Mouse (Mus musculus) lung, embryonic 15.5 days (tissue): ENCODE measurements at regions not wholly inside any gene's neighbourhood (a gene's known extent, or its start where the extent isn't known, plus 50 kb on each side); places are given as distances from the start of the nearest gene placed in this dataset.
"Not testable (repeated sequence)": the region's sequence is repeated elsewhere in the genome, so short reads cannot be mapped to it uniquely, and the experiment has no call there.

ENCODE experiments used
- ATAC-seq: fragments of 200-750 bp; cut with Nextera tagmentation; 2 replicates; pipeline ENCODE4 v1.8.0; 2017; ENCODE audit warnings: moderate number of reproducible peaks, borderline replicate concordance; ENCODE audit not compliant: low FRiP score, low TSS enrichment; ENCODE audit errors: extremely low read depth
- H3K27ac ChIP-seq: fragments of 300-500 bp; sonication (generic); 2 replicates; pipeline ENCODE4 v1.5.1; 2015; ENCODE audit warnings: moderate library complexity, mild to moderate bottlenecking, inconsistent platforms
- H3K27me3 ChIP-seq: fragments of 300-500 bp; sonication (generic); 2 replicates; pipeline ENCODE4 v1.6.1; 2015; ENCODE audit warnings: inconsistent platforms
- H3K36me3 ChIP-seq: fragments of 300-500 bp; sonication (generic); 2 replicates; pipeline ENCODE4 v1.6.1; 2015; ENCODE audit warnings: inconsistent platforms
- H3K4me1 ChIP-seq: fragments of 300-500 bp; sonication (generic); 2 replicates; pipeline ENCODE4 v1.6.1; 2015; ENCODE audit warnings: inconsistent platforms
- H3K4me2 ChIP-seq: fragments of 300-500 bp; sonication (generic); 2 replicates; pipeline ENCODE4 v1.6.1; 2015; ENCODE audit warnings: inconsistent platforms, mild to moderate bottlenecking, moderate library complexity
- H3K4me3 ChIP-seq: fragments of 300-500 bp; sonication (generic); 2 replicates; pipeline ENCODE4 v1.5.1; 2015; ENCODE audit warnings: mild to moderate bottlenecking, inconsistent platforms
- H3K9ac ChIP-seq: fragments of 300-500 bp; sonication (generic); 2 replicates; pipeline ENCODE4 v1.6.1; 2015; ENCODE audit warnings: inconsistent platforms
- H3K9me3 ChIP-seq: fragments of 300-500 bp; sonication (generic); 2 replicates; pipeline ENCODE4 v1.6.1; 2016; ENCODE audit warnings: inconsistent platforms
- WGBS: fragments of 180-500 bp; shearing (Covaris S2); methylation state at CpG from one replicate; pipeline ENCODE4 v1.1.7; 2015; 5-methylcytosine and 5-hydroxymethylcytosine counted together

GRCm38 (mm10) chr4:89753484-89753883 lies 74.2 kb downstream of the Dmrta1 start:
- no peak overlapping the region for H3K4me3 ChIP-seq
- no peaks in the 10 kb centered on the region for H3K4me1 ChIP-seq
- no peak overlapping the region for H3K27ac ChIP-seq
- H3K27me3 ChIP-seq: no peaks in the 10 kb centered on the region
- no peaks in the 10 kb centered on the region for H3K36me3 ChIP-seq
- no peak overlapping the region for H3K9ac ChIP-seq
- ATAC-seq: no peak
- no peak overlapping the region for H3K4me2 ChIP-seq
- no peaks in the 10 kb centered on the region for H3K9me3 ChIP-seq
- 70% methylated on average over 1 of the region's 1 CpGs for WGBS

GRCm38 (mm10) chr4:89776269-89776668 lies 97.0 kb downstream of the Dmrta1 start:
- no peaks in the 10 kb centered on the region for H3K9me3 ChIP-seq
- H3K4me1 ChIP-seq: no peaks in the 10 kb centered on the region
- H3K4me2 ChIP-seq: no peak overlapping the region
- ATAC-seq: no peak
- H3K36me3 ChIP-seq: no peaks in the 10 kb centered on the region
- H3K4me3 ChIP-seq: no peak overlapping the region
- no peak overlapping the region for H3K9ac ChIP-seq
- no peaks in the 10 kb centered on the region for H3K27me3 ChIP-seq
- WGBS: 26% methylated on average over 10 of the region's 10 CpGs
- H3K27ac ChIP-seq: no peak overlapping the region

- Histone ChIP-seq H3K9me3 (no peaks in the 10 kb centered on the region), H3K27me3 (no peaks in the 10 kb centered on the region), H3K4me1 (no peaks in the 10 kb centered on the region), H3K4me3 (no peak overlapping the region), H3K9ac (no peak overlapping the region), H3K36me3 (no peaks in the 10 kb centered on the region), H3K4me2 (no peak overlapping the region), H3K27ac (no peak overlapping the region)
- 90% methylated on average over 1 of the region's 1 CpGs for WGBS
- no peak for ATAC-seq
Measured at GRCm38 (mm10) chr4:89781487-89781886, 102.3 kb downstream of the Dmrta1 start.

GRCm38 (mm10) chr4:89816823-89817222 lies 137.6 kb downstream of the Dmrta1 start:
- H3K4me2 ChIP-seq: no peak overlapping the region
- H3K9me3 ChIP-seq: no peaks in the 10 kb centered on the region
- H3K27ac ChIP-seq: no peak overlapping the region
- no peak overlapping the region for H3K4me3 ChIP-seq
- H3K4me1 ChIP-seq: no peaks in the 10 kb centered on the region
- no peak for ATAC-seq
- no peaks in the 10 kb centered on the region for H3K27me3 ChIP-seq
- WGBS: 76% methylated on average over 7 of the region's 7 CpGs
- no peaks in the 10 kb centered on the region for H3K36me3 ChIP-seq
- H3K9ac ChIP-seq: no peak overlapping the region

GRCm38 (mm10) chr4:89834552-89835206 lies 155.4 kb downstream of the Dmrta1 start:
- no peak for ATAC-seq
- 36% methylated on average over 6 of the region's 6 CpGs for WGBS
- no peak overlapping the region for H3K27ac ChIP-seq
- H3K4me1 ChIP-seq: no peaks in the 10 kb centered on the region
- H3K36me3 ChIP-seq: no peaks in the 10 kb centered on the region
- no peak overlapping the region for H3K4me3 ChIP-seq
- no peak overlapping the region for H3K9ac ChIP-seq
- no peaks in the 10 kb centered on the region for H3K27me3 ChIP-seq
- no peak overlapping the region for H3K4me2 ChIP-seq
- H3K9me3 ChIP-seq: no peaks in the 10 kb centered on the region

GRCm38 (mm10) chr4:89875375-89876055 lies 196.3 kb downstream of the Dmrta1 start:
- not testable (repeated sequence) for H3K4me1 ChIP-seq, H3K9ac ChIP-seq, H3K36me3 ChIP-seq, H3K4me3 ChIP-seq, H3K27ac ChIP-seq, H3K4me2 ChIP-seq, H3K9me3 ChIP-seq, H3K27me3 ChIP-seq
- ATAC-seq: peak; percentile 39; the same call in 1 of the 2 replicates
- WGBS: 29% methylated on average over 8 of the region's 15 CpGs

GRCm38 (mm10) chr4:89876131-89876530 lies 196.9 kb downstream of the Dmrta1 start:
- H3K27ac ChIP-seq, H3K9ac ChIP-seq, H3K27me3 ChIP-seq, ATAC-seq, H3K9me3 ChIP-seq, H3K36me3 ChIP-seq, H3K4me1 ChIP-seq: not testable (repeated sequence)
- peak overlapping the region; percentile 33 for H3K4me3 ChIP-seq
- peak overlapping the region; percentile 53 for H3K4me2 ChIP-seq
- WGBS: 17% methylated on average over 7 of the region's 14 CpGs

- Histone ChIP-seq H3K4me3 (no peak overlapping the region), H3K27me3 (no peaks in the 10 kb centered on the region), H3K27ac (no peak overlapping the region), H3K4me1 (no peaks in the 10 kb centered on the region), H3K9me3 (no peaks in the 10 kb centered on the region), H3K4me2 (no peak overlapping the region), H3K36me3 (no peaks in the 10 kb centered on the region), H3K9ac (no peak overlapping the region)
- no peak for ATAC-seq
- 51% methylated on average over 3 of the region's 3 CpGs for WGBS
Measured at GRCm38 (mm10) chr4:89881083-89881482, 201.8 kb downstream of the Dmrta1 start.

- no peak overlapping the region for H3K4me3 ChIP-seq
- H3K9me3 ChIP-seq: no peaks in the 10 kb centered on the region
- H3K9ac ChIP-seq: no peak overlapping the region
- H3K4me2 ChIP-seq: no peak overlapping the region
- H3K27ac ChIP-seq: no peak overlapping the region
- H3K27me3 ChIP-seq: no peaks in the 10 kb centered on the region
- no peaks in the 10 kb centered on the region for H3K4me1 ChIP-seq
- ATAC-seq: no peak
- H3K36me3 ChIP-seq: no peaks in the 10 kb centered on the region
Measured at GRCm38 (mm10) chr4:89909622-89910021, 230.4 kb downstream of the Dmrta1 start.

GRCm38 (mm10) chr4:89937673-89938072 lies 258.4 kb downstream of the Dmrta1 start:
- H3K4me1 ChIP-seq: no peaks in the 10 kb centered on the region
- no peaks in the 10 kb centered on the region for H3K27me3 ChIP-seq
- no peak overlapping the region for H3K4me2 ChIP-seq
- H3K27ac ChIP-seq: no peak overlapping the region
- 41% methylated on average over 1 of the region's 1 CpGs for WGBS
- H3K36me3 ChIP-seq: no peaks in the 10 kb centered on the region
- H3K9ac ChIP-seq: no peak overlapping the region
- no peaks in the 10 kb centered on the region for H3K9me3 ChIP-seq
- H3K4me3 ChIP-seq: no peak overlapping the region
- no peak for ATAC-seq

GRCm38 (mm10) chr4:89941308-89941707 lies 262.1 kb downstream of the Dmrta1 start:
- Histone ChIP-seq H3K4me1 (no peaks in the 10 kb centered on the region), H3K9ac (no peak overlapping the region), H3K27ac (no peak overlapping the region), H3K36me3 (no peaks in the 10 kb centered on the region), H3K27me3 (no peaks in the 10 kb centered on the region), H3K4me3 (no peak overlapping the region), H3K9me3 (no peaks in the 10 kb centered on the region), H3K4me2 (no peak overlapping the region)
- 12% methylated on average over 4 of the region's 4 CpGs for WGBS
- no peak for ATAC-seq

GRCm38 (mm10) chr4:89976146-89976545 lies 242.5 kb upstream of the Zfp352 start:
- no peaks in the 10 kb centered on the region for H3K4me1 ChIP-seq
- H3K9me3 ChIP-seq: no peaks in the 10 kb centered on the region
- no peaks in the 10 kb centered on the region for H3K27me3 ChIP-seq
- no peaks in the 10 kb centered on the region for H3K36me3 ChIP-seq
- no peak overlapping the region for H3K4me2 ChIP-seq
- 82% methylated on average over 3 of the region's 3 CpGs for WGBS
- H3K4me3 ChIP-seq: no peak overlapping the region
- H3K27ac ChIP-seq: no peak overlapping the region
- no peak for ATAC-seq
- H3K9ac ChIP-seq: no peak overlapping the region
